ENCODE assay signal across 14 mouse cellular contexts in the genomic region with DNA sequence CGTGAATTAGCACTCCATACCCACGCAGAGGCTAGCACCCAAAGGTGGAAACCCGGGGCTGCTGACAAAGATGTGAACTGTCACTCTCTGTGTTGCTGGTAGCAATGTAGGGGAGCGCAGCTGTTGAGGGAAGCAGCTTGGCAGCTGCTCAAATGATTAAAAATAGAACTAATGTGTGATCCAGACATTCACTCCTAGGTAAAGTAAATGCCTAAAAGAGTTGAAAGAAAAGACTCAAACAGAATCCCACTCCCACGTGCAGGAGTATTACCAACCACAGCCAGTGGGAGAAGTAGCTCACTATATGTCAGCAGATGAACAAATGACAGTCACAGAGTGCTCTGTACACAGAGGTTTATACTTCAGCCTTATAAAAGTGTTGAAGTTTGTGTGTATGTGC.
A peak's percentile ranks its signal among the peaks of the same experiment; 100 is the strongest.
DNase-seq lines count a peak whose midpoint lies in the region; ATAC-seq and TF ChIP-seq lines count a peak whose summit lies in the region.
"Had no signal": no experiment of that assay in that cellular context is flagged by ENCODE, and none has a peak within 500 bp of the region (broad histone marks: within the 10 kb centered on the region; RNA-seq: fewer than 3 reads in every experiment).

No protein-coding gene starts in this region.

- no peak for TF ChIP-seq POLR2A in myocyte (IDR thresholded peaks at IDR 0.05; ENCODE audit: insufficient read length, low read depth)

- H3ac ChIP-seq in myocyte (ENCODE audit: control insufficient read depth, insufficient read length): no peak overlapping the region

- H3K4me2 ChIP-seq in kidney, postnatal 0 days (ENCODE audit: low read length): no peak overlapping the region
- H3K4me2 ChIP-seq in myocyte (ENCODE audit: low read depth): peak overlapping the region; percentile 15
- H3K4me2 ChIP-seq in kidney, embryonic 15.5 days: no peak overlapping the region
- H3K4me2 ChIP-seq: embryonic facial prominence, embryonic 15.5 days; hindbrain, embryonic 15.5 days; limb, embryonic 13.5 days; midbrain, embryonic 12.5 days had no signal

- H3K27me3 ChIP-seq in kidney, postnatal 0 days (ENCODE audit: insufficient read depth, low read length): no peaks in the 10 kb centered on the region
- H3K27me3 ChIP-seq in myocyte (ENCODE audit: control insufficient read depth, insufficient read depth, insufficient read length): no peaks in the 10 kb centered on the region
- H3K27me3 ChIP-seq in kidney, embryonic 15.5 days: no peaks in the 10 kb centered on the region
- H3K27me3 ChIP-seq: embryonic facial prominence, embryonic 15.5 days; hindbrain, embryonic 15.5 days; limb, embryonic 13.5 days; midbrain, embryonic 12.5 days had no signal

- no peaks in the 10 kb centered on the region for H3K36me3 ChIP-seq in kidney, postnatal 0 days (ENCODE audit: insufficient read depth, low read length)
- H3K36me3 ChIP-seq in myocyte (ENCODE audit: control insufficient read depth, insufficient read depth): no peaks in the 10 kb centered on the region
- no peaks in the 10 kb centered on the region for H3K36me3 ChIP-seq in kidney, embryonic 15.5 days
- H3K36me3 ChIP-seq: embryonic facial prominence, embryonic 15.5 days; G1E; hindbrain, embryonic 15.5 days; limb, embryonic 13.5 days; midbrain, embryonic 12.5 days had no signal

- H3K9ac ChIP-seq in kidney, postnatal 0 days (ENCODE audit: low read depth, low read length): no peak overlapping the region
- H3K9ac ChIP-seq in kidney, embryonic 15.5 days: no peak overlapping the region
- H3K9ac ChIP-seq: embryonic facial prominence, embryonic 15.5 days; hindbrain, embryonic 15.5 days; limb, embryonic 13.5 days; midbrain, embryonic 12.5 days had no signal

- ATAC-seq in kidney, postnatal 0 days (replicated peaks; ENCODE audit: low FRiP score, low read depth): no peak
- ATAC-seq in kidney, embryonic 15.5 days (replicated peaks; ENCODE audit: low FRiP score): no peak

- H3K4me3 ChIP-seq in kidney, postnatal 0 days (replicated peaks; ENCODE audit: low read depth, low read length): no peak overlapping the region
- no peak overlapping the region for H3K4me3 ChIP-seq in myocyte
- H3K4me3 ChIP-seq in kidney, embryonic 15.5 days (replicated peaks): no peak overlapping the region
- H3K4me3 ChIP-seq: embryonic facial prominence, embryonic 15.5 days; hindbrain, embryonic 15.5 days; limb, embryonic 13.5 days; midbrain, embryonic 12.5 days had no signal

- no peaks in the 10 kb centered on the region for H3K9me3 ChIP-seq in kidney, postnatal 0 days (replicated peaks; ENCODE audit: low read length)
- no peaks in the 10 kb centered on the region for H3K9me3 ChIP-seq in kidney, embryonic 15.5 days (replicated peaks)
- H3K9me3 ChIP-seq: embryonic facial prominence, embryonic 15.5 days; hindbrain, embryonic 15.5 days; limb, embryonic 13.5 days; midbrain, embryonic 12.5 days had no signal

- WGBS in kidney, postnatal 0 days: 51% methylated on average over 5 of the region's 5 CpGs
- 59% methylated on average over 5 of the region's 5 CpGs for WGBS in kidney, embryonic 15.5 days

- H3K79me2 ChIP-seq in myocyte (ENCODE audit: control insufficient read depth, insufficient read depth): no peaks in the 10 kb centered on the region

- no peaks in the 10 kb centered on the region for H3K4me1 ChIP-seq in kidney, postnatal 0 days (replicated peaks; ENCODE audit: insufficient read depth, low read length)
- no peaks in the 10 kb centered on the region for H3K4me1 ChIP-seq in kidney, embryonic 15.5 days
- H3K4me1 ChIP-seq: embryonic facial prominence, embryonic 15.5 days; hindbrain, embryonic 15.5 days; limb, embryonic 13.5 days; midbrain, embryonic 12.5 days had no signal

- TF ChIP-seq CTCF in kidney, postnatal 0 days (IDR thresholded peaks at IDR 0.05; ENCODE audit: low read depth): no peak

- no peak overlapping the region for H3K27ac ChIP-seq in kidney, postnatal 0 days
- no peak overlapping the region for H3K27ac ChIP-seq in kidney, embryonic 15.5 days
- H3K27ac ChIP-seq: embryonic facial prominence, embryonic 15.5 days; hindbrain, embryonic 15.5 days; limb, embryonic 13.5 days; midbrain, embryonic 12.5 days had no signal

- DNase-seq in kidney, postnatal 0 days (ENCODE audit: low spot score): peak; percentile 11
- DNase-seq in kidney, postnatal 4 days: no peak
- DNase-seq in cerebellum, postnatal 10 days: peak; percentile 55 to 60
- DNase-seq in heart, adult 9 months (ENCODE audit: low spot score in 2 of 2): peak; percentile 19 to 21
- DNase-seq in adrenal gland, adult 2 months: no peak
- no peak for DNase-seq in gastrocnemius, postnatal 4 days (ENCODE audit: low spot score in 2 of 2)
- DNase-seq: retina, postnatal 1 day had no signal

TF ChIP-seq in myocyte, 11 proteins besides CTCF, POLR2A, EP300 and RAD21:
- TF ChIP-seq MYOD1 (IDR thresholded peaks at IDR 0.05; ENCODE audit: control insufficient read depth in 1 of 3, insufficient read length in 2 of 3, low read depth in 2 of 3) (peak; percentile 36 to 88 (median 74)), MYOG (IDR thresholded peaks at IDR 0.05; ENCODE audit: control insufficient read depth in 1 of 3, insufficient read depth in 1 of 3, insufficient read length in 2 of 3, low read depth in 2 of 3) (peak in 2 of 3 experiments; percentile 68 to 80), SRF (IDR thresholded peaks at IDR 0.05; ENCODE audit: control insufficient read depth, insufficient read length, low read depth) (no peak)

Comparison
In these comparisons a context has a peak if more than half of its experiments do, and no peak if none do; other contexts are left out.
1. DNase-seq: peak in kidney, postnatal 0 days (single experiment), cerebellum, postnatal 10 days (2 of 2) and heart, adult 9 months (2 of 2); none in kidney, postnatal 4 days (0 of 2), adrenal gland, adult 2 months (single experiment) and gastrocnemius, postnatal 4 days (0 of 2).